Mouse (Mus musculus): ENCODE data around the gene Slc37a3. TPM values are rescaled to one million over a fixed set of nuclear protein-coding genes. Genes with fewer than 3 reads are reported as not detected.

Slc37a3 gene
- polyA plus RNA-seq, 1 experiment from 2014 or later: 20.9 TPM

- ATAC-seq (ENCODE audit: low FRiP score, low TSS enrichment): no peak; the same call in 1 of the 2 replicates
- no peak overlapping the region for H3K9ac ChIP-seq (ENCODE audit: low read length)
- TF ChIP-seq EP300 (optimal IDR thresholded peaks at IDR 0.05) (no peak), CTCF (IDR thresholded peaks at IDR 0.05; ENCODE audit: low read depth) (no peak)
- H3K9me3 ChIP-seq (ENCODE audit: control insufficient read depth, low read length): no peaks in the 10 kb centered on the region
- H3K27me3 ChIP-seq (ENCODE audit: control insufficient read depth, insufficient read depth, low read length): no peaks in the 10 kb centered on the region
- H3K4me2 ChIP-seq (replicated peaks; ENCODE audit: low read depth): no peak overlapping the region
- WGBS: 67% methylated on average over 6 of the region's 6 CpGs
- H3K27ac ChIP-seq (replicated peaks): no peak overlapping the region
- no peaks in the 10 kb centered on the region for H3K4me1 ChIP-seq (replicated peaks; ENCODE audit: control insufficient read depth, insufficient read depth)
- peaks cover 7% of the 10 kb centered on the region for H3K36me3 ChIP-seq (ENCODE audit: control insufficient read depth, insufficient read depth, low read length)
- H3K4me3 ChIP-seq (ENCODE audit: low read depth, low read length): no peak overlapping the region
- no peak for DNase-seq (ENCODE audit: low spot score)
Measured at GRCm38 (mm10) chr6:39348946-39349345, 28.5 kb downstream of the Slc37a3 start.

- H3K27ac ChIP-seq (replicated peaks): no peak overlapping the region
Measured at GRCm38 (mm10) chr6:39347880-39348814, 29.3 kb downstream of the Slc37a3 start.

GRCm38 (mm10) chr6:39346991-39347501, 30.4 kb downstream of the Slc37a3 start:
- no peak overlapping the region for H3K9ac ChIP-seq (ENCODE audit: low read length)
- DNase-seq (ENCODE audit: low spot score) (no peak), ATAC-seq (ENCODE audit: low FRiP score, low TSS enrichment) (no peak)
- no peak overlapping the region for H3K4me3 ChIP-seq (ENCODE audit: low read depth, low read length)
- no peak for TF ChIP-seq CTCF (IDR thresholded peaks at IDR 0.05; ENCODE audit: low read depth)
- TF ChIP-seq EP300 (optimal IDR thresholded peaks at IDR 0.05): no peak
- no peaks in the 10 kb centered on the region for H3K4me1 ChIP-seq (replicated peaks; ENCODE audit: control insufficient read depth, insufficient read depth)
- 28% methylated on average over 15 of the region's 15 CpGs for WGBS
- no peak overlapping the region for H3K27ac ChIP-seq (replicated peaks)
- peaks cover 4% of the 10 kb centered on the region for H3K36me3 ChIP-seq (ENCODE audit: control insufficient read depth, insufficient read depth, low read length)
- no peaks in the 10 kb centered on the region for H3K9me3 ChIP-seq (ENCODE audit: control insufficient read depth, low read length)
- H3K27me3 ChIP-seq (ENCODE audit: control insufficient read depth, insufficient read depth, low read length): no peaks in the 10 kb centered on the region
- no peak overlapping the region for H3K4me2 ChIP-seq (replicated peaks; ENCODE audit: low read depth)

More at GRCm38 (mm10) chr6:39347880-39348814, 29.3 kb downstream of the Slc37a3 start:
- no peak overlapping the region for H3K9ac ChIP-seq (ENCODE audit: low read length)
- no peak for ATAC-seq (ENCODE audit: low FRiP score, low TSS enrichment)
- H3K9me3 ChIP-seq (ENCODE audit: control insufficient read depth, low read length): no peaks in the 10 kb centered on the region
- DNase-seq (ENCODE audit: low spot score): no peak
- no peaks in the 10 kb centered on the region for H3K27me3 ChIP-seq (ENCODE audit: control insufficient read depth, insufficient read depth, low read length)
- peak; percentile 46 for TF ChIP-seq CTCF (IDR thresholded peaks at IDR 0.05; ENCODE audit: low read depth)
- TF ChIP-seq EP300 (optimal IDR thresholded peaks at IDR 0.05): no peak
- H3K36me3 ChIP-seq (ENCODE audit: control insufficient read depth, insufficient read depth, low read length): peaks cover 4% of the 10 kb centered on the region
- 65% methylated on average over 4 of the region's 4 CpGs for WGBS
- no peak overlapping the region for H3K4me2 ChIP-seq (replicated peaks; ENCODE audit: low read depth)
- no peak overlapping the region for H3K4me3 ChIP-seq (ENCODE audit: low read depth, low read length)
- H3K4me1 ChIP-seq (replicated peaks; ENCODE audit: control insufficient read depth, insufficient read depth): no peaks in the 10 kb centered on the region

- ATAC-seq (ENCODE audit: low FRiP score, low TSS enrichment) (no peak), DNase-seq (ENCODE audit: low spot score) (no peak)
- Histone ChIP-seq H3K27ac (replicated peaks) (no peak overlapping the region), H3K4me2 (replicated peaks; ENCODE audit: low read depth) (no peak overlapping the region), H3K4me3 (ENCODE audit: low read depth, low read length) (no peak overlapping the region), H3K4me1 (replicated peaks; ENCODE audit: control insufficient read depth, insufficient read depth) (no peaks in the 10 kb centered on the region), H3K36me3 (ENCODE audit: control insufficient read depth, insufficient read depth, low read length) (peaks cover 4% of the 10 kb centered on the region; the same call in 1 of the 2 replicates), H3K27me3 (ENCODE audit: control insufficient read depth, insufficient read depth, low read length) (no peaks in the 10 kb centered on the region), H3K9me3 (ENCODE audit: control insufficient read depth, low read length) (no peaks in the 10 kb centered on the region), H3K9ac (ENCODE audit: low read length) (no peak overlapping the region)
- TF ChIP-seq CTCF (IDR thresholded peaks at IDR 0.05; ENCODE audit: low read depth): no peak
- TF ChIP-seq EP300 (optimal IDR thresholded peaks at IDR 0.05): no peak
- 77% methylated on average over 7 of the region's 7 CpGs for WGBS
Measured at GRCm38 (mm10) chr6:39345430-39345829, 32.0 kb downstream of the Slc37a3 start.

- no peaks in the 10 kb centered on the region for H3K4me1 ChIP-seq (replicated peaks; ENCODE audit: control insufficient read depth, insufficient read depth)
- H3K36me3 ChIP-seq (ENCODE audit: control insufficient read depth, insufficient read depth, low read length): 0 out of 2 replicates have a peak, but pooled peaks cover 1% of the 10 kb centered on the region
- TF ChIP-seq CTCF (IDR thresholded peaks at IDR 0.05; ENCODE audit: low read depth) (peak; percentile 97), EP300 (optimal IDR thresholded peaks at IDR 0.05) (no peak)
- no peaks in the 10 kb centered on the region for H3K27me3 ChIP-seq (ENCODE audit: control insufficient read depth, insufficient read depth, low read length)
- H3K9me3 ChIP-seq (ENCODE audit: control insufficient read depth, low read length): no peaks in the 10 kb centered on the region
- ATAC-seq (ENCODE audit: low FRiP score, low TSS enrichment): peak; percentile 83
- DNase-seq (ENCODE audit: low spot score): peak; percentile 88
- no peak overlapping the region for H3K4me3 ChIP-seq (ENCODE audit: low read depth, low read length)
- WGBS: 17% methylated on average over 12 of the region's 12 CpGs
- no peak overlapping the region for H3K27ac ChIP-seq (replicated peaks)
- no peak overlapping the region for H3K4me2 ChIP-seq (replicated peaks; ENCODE audit: low read depth)
- H3K9ac ChIP-seq (ENCODE audit: low read length): no peak overlapping the region
Measured at GRCm38 (mm10) chr6:39344020-39344419, 33.5 kb downstream of the Slc37a3 start.

- H3K9ac ChIP-seq (ENCODE audit: low read length): no peak overlapping the region
- no peaks in the 10 kb centered on the region for H3K27me3 ChIP-seq (ENCODE audit: control insufficient read depth, insufficient read depth, low read length)
- no peaks in the 10 kb centered on the region for H3K9me3 ChIP-seq (ENCODE audit: control insufficient read depth, low read length)
- WGBS: 59% methylated on average over 2 of the region's 2 CpGs
- H3K4me3 ChIP-seq (ENCODE audit: low read depth, low read length): no peak overlapping the region
- no peak for DNase-seq (ENCODE audit: low spot score)
- peaks cover 6% of the 10 kb centered on the region; the same call in 1 of the 2 replicates for H3K36me3 ChIP-seq (ENCODE audit: control insufficient read depth, insufficient read depth, low read length)
- TF ChIP-seq CTCF (IDR thresholded peaks at IDR 0.05; ENCODE audit: low read depth) (no peak), EP300 (optimal IDR thresholded peaks at IDR 0.05) (no peak)
- H3K4me1 ChIP-seq (replicated peaks; ENCODE audit: control insufficient read depth, insufficient read depth): no peaks in the 10 kb centered on the region
- H3K27ac ChIP-seq (replicated peaks): no peak overlapping the region
- no peak overlapping the region for H3K4me2 ChIP-seq (replicated peaks; ENCODE audit: low read depth)
- 0 out of 2 replicates have a peak, but pooled peaks have one; percentile 40 for ATAC-seq (ENCODE audit: low FRiP score, low TSS enrichment)
Measured at GRCm38 (mm10) chr6:39341798-39342197, 35.7 kb downstream of the Slc37a3 start.
